Mouse (Mus musculus) erythroblast, embryonic 14.5 days (primary cell): Measurements from ENCODE around the gene Srrm1. TPM values are rescaled to one million over a fixed set of nuclear protein-coding genes. Genes with fewer than 3 reads are reported as not detected.
"Not testable (repeated sequence)": the region's sequence is repeated elsewhere in the genome, so short reads cannot be mapped to it uniquely, and the experiment has no call there.

Source experiments
- H3K27me3 ChIP-seq: 2 replicates; pipeline ENCODE4 v1.6.1; 2012; ENCODE audit warnings: inconsistent platforms; ENCODE audit not compliant: control insufficient read depth
- H3K36me3 ChIP-seq: 2 replicates; pipeline ENCODE4 v1.6.1; 2012; ENCODE audit warnings: mild to moderate bottlenecking, inconsistent platforms; ENCODE audit not compliant: control insufficient read depth
- H3K4me1 ChIP-seq: 2 replicates; pipeline ENCODE4 v1.6.1; 2012; ENCODE audit warnings: inconsistent platforms; ENCODE audit not compliant: control insufficient read depth
- H3K4me3 ChIP-seq: replicated peaks from 2 replicates; pipeline ENCODE3; 2012; ENCODE audit warnings: moderate library complexity, mild to moderate bottlenecking, inconsistent platforms
- H3K9me3 ChIP-seq: 2 replicates; pipeline ENCODE4 v1.6.1; 2012; ENCODE audit warnings: low read length, inconsistent platforms, mixed read lengths; ENCODE audit not compliant: control insufficient read depth
- GATA1 ChIP-seq: IDR thresholded peaks from 2 replicates; pipeline ENCODE4 v1.6.1; 2012; ENCODE audit warnings: low read length, inconsistent platforms, mixed read lengths
- TAL1 ChIP-seq: IDR thresholded peaks from 3 replicates; pipeline ENCODE4 v1.6.1; 2012; ENCODE audit warnings: low read length, inconsistent platforms, mixed read lengths
- polyA plus RNA-seq: library from polyadenylated mRNA; stranded (reverse); fragments of >175 nt; gene quantifications from 2 replicates; pipeline ENCODE4 v1.2.3, GENCODE M21; 2012

The Srrm1 gene
- polyA plus RNA-seq, 1 experiment = 52.9 TPM

DNA sequence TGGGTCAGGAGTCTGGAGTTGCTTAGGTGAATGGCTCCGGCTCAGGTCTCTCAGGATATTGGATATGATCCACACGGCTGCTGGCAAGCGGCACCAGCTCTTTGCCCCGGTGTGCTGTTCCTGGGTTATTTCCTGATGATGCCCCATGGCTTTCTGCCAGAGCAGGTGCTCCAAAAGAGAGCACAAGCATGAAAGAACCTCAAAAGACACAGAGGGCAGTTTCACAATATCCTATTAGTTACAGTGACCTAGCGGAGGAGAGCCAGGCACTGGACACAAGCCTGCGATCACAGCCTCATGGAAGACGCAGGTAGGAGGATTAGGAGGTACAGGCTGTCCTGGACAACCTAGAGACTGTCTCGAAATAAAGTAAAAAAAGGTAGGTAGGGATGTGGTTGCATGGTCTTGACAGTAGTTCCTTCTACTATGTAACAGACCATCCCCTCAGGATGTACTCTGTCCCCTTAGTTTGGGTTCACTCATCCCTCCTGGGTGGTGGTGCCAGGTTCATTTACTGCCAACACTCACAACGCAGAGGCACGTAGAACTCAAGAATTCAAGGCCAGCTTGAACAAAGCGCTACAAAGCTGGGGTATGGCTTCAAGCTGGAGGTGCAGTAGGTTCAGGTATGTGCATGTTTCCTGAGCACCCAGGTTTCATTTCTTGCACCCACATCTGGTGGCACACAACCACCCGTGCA, 4.2 kb upstream of the Srrm1 start:
- Histone ChIP-seq H3K36me3 (no peaks in the 10 kb centered on the region), H3K9me3 (no peaks in the 10 kb centered on the region), H3K27me3 (peaks cover 8% of the 10 kb centered on the region; the same call in 1 of the 2 replicates), H3K4me3 (no peak overlapping the region), H3K4me1 (peaks cover 35% of the 10 kb centered on the region)
- no peak for TF ChIP-seq GATA1
- no peak for TF ChIP-seq TAL1

DNA sequence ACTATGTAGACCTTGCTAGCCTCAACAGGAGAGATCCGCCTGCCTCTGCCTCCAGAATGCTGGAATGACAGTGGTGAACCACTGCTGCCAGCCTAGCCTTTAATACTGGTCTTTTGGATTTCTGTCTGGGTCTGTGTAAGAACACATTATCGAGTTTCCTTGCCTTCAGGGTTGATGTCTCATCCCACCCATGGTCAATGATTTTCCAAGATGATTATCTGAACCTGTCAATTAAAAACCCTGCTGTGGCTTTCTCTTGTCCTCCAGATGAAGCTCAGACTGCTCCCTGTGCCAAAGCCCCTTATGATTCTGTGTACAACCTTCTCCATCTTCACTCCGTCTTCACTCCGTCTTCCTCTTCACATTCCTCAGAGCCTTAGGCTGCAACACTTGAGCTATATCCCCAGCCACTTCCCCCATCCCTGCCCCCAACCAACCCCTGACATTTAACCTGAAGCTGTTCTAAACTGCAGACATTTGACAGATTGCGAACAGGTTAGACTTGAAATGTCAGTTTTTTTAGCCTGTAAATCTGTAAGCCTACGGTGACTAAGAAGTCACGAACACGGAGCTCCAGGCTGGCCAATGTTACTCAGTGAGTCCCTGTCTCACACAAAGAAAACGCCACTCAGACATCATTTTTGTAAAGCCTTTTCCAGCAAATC, 2.9 kb upstream of the Srrm1 start:
- Histone ChIP-seq H3K4me3 (no peak overlapping the region), H3K36me3 (peaks cover 9% of the 10 kb centered on the region), H3K4me1 (peaks cover 45% of the 10 kb centered on the region), H3K27me3 (peaks cover 5% of the 10 kb centered on the region; the same call in 1 of the 2 replicates), H3K9me3 (no peaks in the 10 kb centered on the region)
- TF ChIP-seq GATA1 = no peak
- no peak for TF ChIP-seq TAL1

DNA sequence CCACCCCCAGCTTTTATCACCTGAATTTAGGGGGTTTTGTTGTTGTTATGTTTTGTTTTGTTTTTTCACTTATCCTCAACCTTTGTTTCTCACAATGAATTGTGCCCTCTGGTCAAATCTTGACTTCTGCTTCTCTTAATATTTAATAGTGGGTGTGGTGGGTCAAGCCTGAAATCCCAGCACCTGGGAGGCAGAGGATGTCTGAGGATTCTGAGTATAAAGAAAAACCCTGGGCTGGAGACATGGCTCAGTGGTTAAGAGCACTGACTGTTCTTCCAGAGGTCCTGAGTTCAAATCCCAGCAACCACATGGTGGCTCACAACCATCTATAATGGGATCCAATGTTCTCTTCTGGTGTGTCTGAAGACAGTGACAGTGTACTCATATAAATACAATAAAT, 1.6 kb upstream of the Srrm1 start:
- Histone ChIP-seq H3K4me1 (peaks cover 54% of the 10 kb centered on the region), H3K36me3 (peaks cover 19% of the 10 kb centered on the region), H3K4me3 (peak overlapping the region; percentile 99)
- H3K9me3 ChIP-seq, H3K27me3 ChIP-seq: not testable (repeated sequence)

DNA sequence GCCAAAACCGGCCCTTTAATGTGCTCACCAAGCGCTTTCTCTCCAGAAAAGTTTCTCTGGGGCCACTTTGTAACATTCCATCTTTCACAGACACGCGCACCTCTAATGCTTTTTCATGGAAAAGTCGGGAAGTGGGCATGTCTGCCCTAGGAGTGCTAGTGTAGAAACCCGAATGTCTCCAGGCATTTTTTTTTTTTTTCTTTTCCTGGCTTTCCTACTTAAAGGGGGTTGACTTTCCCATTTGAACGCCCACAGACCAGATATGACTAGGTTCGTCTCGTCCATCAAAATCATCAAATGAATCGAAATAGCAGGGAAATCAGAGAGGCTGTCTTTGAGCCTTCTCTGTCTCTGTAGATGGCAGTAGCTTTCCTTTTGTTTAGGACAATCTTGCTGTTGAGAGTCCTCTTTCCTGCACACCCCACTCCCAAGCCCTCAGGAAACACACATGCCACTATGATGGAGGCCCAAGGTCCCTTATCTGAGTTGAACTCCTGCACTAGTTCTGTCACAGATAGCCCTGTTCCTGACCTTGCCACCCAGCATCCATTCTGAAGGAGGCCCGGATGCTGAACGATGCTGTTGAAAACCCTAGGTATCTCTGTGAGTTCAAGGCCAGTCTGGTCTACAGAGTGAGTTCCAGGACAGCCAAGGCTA, 801 bp upstream of the Srrm1 start:
- peaks cover 52% of the 10 kb centered on the region for H3K4me1 ChIP-seq
- peaks cover 27% of the 10 kb centered on the region for H3K36me3 ChIP-seq
- peak overlapping the region; percentile 99 for H3K4me3 ChIP-seq
- TF ChIP-seq TAL1 (peak; percentile 44; the same call in 2 of the 3 replicates), GATA1 (peak; percentile 67)
- H3K9me3 ChIP-seq = no peaks in the 10 kb centered on the region
- peaks cover 5% of the 10 kb centered on the region; the same call in 1 of the 2 replicates for H3K27me3 ChIP-seq

DNA sequence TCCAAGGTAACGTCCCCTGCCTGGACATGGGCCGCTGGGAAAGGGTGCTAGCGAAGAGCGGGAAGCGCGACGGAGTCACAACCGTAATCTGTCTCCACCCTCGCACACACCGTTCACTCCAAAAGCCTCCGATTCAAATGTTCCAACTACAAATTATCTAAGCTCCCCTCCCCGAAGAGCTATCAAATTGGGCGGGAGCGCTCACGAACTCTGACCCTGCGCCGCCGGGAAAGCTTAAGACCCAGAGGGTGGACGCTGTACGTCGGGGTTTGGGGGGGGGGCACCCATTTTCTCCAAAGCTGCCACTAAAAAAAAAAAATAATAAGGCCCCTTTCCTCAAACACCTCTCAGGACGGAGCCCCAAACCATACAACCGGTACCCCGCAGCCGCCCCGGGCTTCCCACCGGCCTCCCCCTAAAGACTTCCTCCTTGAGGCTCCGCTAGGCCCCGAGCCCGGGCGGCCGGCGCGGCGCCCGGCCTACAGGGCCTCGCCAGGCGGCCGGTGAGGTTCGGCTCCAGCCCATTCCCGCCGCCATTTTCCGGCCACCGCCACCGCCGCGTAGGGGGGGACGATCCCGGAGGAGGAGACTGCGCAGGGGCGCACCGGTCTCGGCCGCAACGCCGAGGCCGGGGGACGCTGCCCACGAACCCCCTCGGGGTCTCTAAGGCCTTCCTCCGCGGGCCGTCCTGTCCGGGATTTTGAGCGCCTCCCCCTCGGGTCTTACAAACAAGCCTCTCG, 625 bp downstream of the Srrm1 start:
- peaks cover 57% of the 10 kb centered on the region for H3K4me1 ChIP-seq
- TF ChIP-seq TAL1 (no peak), GATA1 (0 out of 2 replicates have a peak, but pooled peaks have one; percentile 17)
- H3K4me3 ChIP-seq = peak overlapping the region; percentile 99
- peaks cover 3% of the 10 kb centered on the region; the same call in 1 of the 2 replicates for H3K27me3 ChIP-seq
- H3K9me3 ChIP-seq = no peaks in the 10 kb centered on the region
- H3K36me3 ChIP-seq = peaks cover 40% of the 10 kb centered on the region

DNA sequence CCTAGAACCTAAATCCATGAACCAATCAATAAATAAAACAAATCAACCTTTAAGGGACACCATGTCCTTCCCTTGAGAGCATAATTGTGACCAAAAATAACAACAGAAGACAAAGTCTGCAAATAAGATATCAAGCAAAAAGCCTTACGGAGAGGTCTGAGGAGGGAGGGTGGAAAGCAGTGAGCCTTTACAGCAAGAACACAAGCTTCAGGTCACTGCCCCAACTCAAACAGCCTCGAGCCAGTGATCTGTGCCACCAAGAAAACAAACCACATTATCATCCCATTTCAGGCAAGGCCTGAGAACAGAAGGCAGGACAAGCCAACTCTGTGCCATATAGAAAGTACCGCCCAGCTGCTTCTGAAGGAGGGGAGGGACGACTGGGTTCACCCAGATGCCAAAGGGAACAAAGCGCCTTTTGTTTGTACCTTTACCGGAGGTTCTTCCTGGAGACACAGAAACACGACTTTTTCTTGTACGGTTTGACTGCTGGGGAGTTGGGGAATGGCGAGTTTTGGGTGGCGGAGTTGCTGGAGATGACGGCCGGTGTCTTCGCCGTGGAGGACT, 15.7 kb downstream of the Srrm1 start:
- TF ChIP-seq GATA1 = no peak
- no peak for TF ChIP-seq TAL1
- H3K27me3 ChIP-seq = no peaks in the 10 kb centered on the region
- peaks cover 100% of the 10 kb centered on the region for H3K36me3 ChIP-seq
- H3K4me1 ChIP-seq = peaks cover 8% of the 10 kb centered on the region
- H3K4me3 ChIP-seq = no peak overlapping the region
- no peaks in the 10 kb centered on the region for H3K9me3 ChIP-seq

DNA sequence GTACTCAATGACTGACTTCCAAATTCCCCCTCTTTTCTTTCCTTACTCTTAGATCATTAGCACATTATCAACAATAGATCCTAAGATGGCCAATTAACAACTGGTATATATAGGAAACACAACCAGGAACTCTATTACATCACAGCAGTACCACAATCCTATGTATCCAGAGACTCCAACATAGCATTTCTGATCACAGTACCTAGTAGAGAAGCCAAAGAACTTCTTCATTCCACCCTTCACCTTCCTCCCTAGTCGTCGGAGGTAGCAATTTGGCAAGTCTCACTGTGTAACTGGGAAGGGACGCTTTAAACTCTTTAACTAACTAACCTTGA, 17.1 kb downstream of the Srrm1 start:
- Histone ChIP-seq H3K4me1 (peaks cover 8% of the 10 kb centered on the region), H3K36me3 (peaks cover 100% of the 10 kb centered on the region), H3K27me3 (no peaks in the 10 kb centered on the region), H3K4me3 (no peak overlapping the region), H3K9me3 (no peaks in the 10 kb centered on the region)
- TF ChIP-seq GATA1 = no peak
- TF ChIP-seq TAL1 = no peak

DNA sequence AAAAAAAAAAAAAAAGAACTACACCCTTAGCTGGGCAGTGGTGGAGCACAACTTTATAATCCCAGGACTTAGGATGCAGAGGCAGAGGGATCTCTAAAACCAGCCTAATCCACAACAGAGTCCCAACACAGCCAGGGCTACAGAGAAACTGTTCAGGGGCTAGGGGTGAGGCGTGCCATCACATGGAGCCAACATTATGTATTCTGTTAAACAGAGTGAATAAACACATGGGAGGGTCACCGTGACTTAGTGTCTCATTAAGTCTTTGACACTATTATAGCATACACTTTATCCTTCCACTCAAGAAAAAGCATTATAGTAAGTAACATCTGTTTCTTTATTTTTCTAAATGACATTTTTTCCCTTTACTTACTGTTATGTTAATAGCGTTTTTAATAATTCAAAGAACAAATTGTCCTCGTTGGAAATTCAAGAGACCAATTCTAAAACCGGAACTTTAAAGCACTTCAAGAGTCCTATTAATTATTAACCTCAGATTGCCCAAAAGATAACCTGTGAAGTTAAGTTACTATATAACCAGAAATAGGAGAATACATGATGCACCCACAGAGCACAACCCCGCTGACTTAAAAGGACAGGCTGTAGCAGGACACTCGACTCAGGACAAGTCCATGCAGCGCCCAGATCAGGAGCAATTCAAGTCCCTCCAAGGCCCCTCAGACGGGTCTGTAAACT, 17.6 kb downstream of the Srrm1 start:
- H3K27me3 ChIP-seq = no peaks in the 10 kb centered on the region
- H3K9me3 ChIP-seq = no peaks in the 10 kb centered on the region
- no peak overlapping the region for H3K4me3 ChIP-seq
- H3K36me3 ChIP-seq = peaks cover 100% of the 10 kb centered on the region
- H3K4me1 ChIP-seq = peaks cover 8% of the 10 kb centered on the region
- TF ChIP-seq GATA1 (no peak), TAL1 (no peak)
